ENCODE assay signal across 23 mouse cellular contexts in the genomic region with DNA sequence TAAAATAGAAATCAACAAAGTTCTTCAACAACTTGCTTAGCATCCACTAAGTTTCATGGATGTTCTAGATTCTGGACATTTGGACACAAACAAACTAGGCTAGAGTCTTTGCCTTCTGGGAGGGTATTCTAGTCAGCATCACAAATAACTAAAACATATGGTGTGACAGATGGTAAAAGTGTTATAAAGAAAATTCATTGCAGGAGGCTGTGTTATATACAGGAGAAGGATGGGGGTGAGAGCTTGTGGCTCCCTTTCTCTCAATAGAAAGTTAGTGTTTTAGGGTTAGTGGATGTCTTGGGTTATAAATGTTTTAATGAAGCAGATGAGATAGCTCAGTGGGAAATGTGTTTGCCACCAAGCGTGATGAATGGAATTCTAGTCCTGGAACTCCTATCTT. TPM values are rescaled to one million over a fixed set of nuclear protein-coding genes. Genes with fewer than 3 reads are reported as not detected.
DNase-seq lines count a peak whose midpoint lies in the region; ATAC-seq and TF ChIP-seq lines count a peak whose summit lies in the region.
"Had no signal": no experiment of that assay in that cellular context is flagged by ENCODE, and none has a peak within 500 bp of the region (broad histone marks: within the 10 kb centered on the region; RNA-seq: fewer than 3 reads in every experiment).

No protein-coding gene starts in this region.

- no peaks in the 10 kb centered on the region for H3K4me1 ChIP-seq in forebrain, embryonic 13.5 days
- no peaks in the 10 kb centered on the region for H3K4me1 ChIP-seq in forebrain, embryonic 11.5 days (replicated peaks; ENCODE audit: control insufficient read depth, insufficient read depth, low read length)
- no peaks in the 10 kb centered on the region for H3K4me1 ChIP-seq in forebrain, embryonic 16.5 days (replicated peaks; ENCODE audit: control insufficient read depth, insufficient read depth, low read length)
- no peaks in the 10 kb centered on the region for H3K4me1 ChIP-seq in kidney, adult 2 months (ENCODE audit: control insufficient read depth, insufficient read depth, low read length)
- H3K4me1 ChIP-seq: embryonic facial prominence, embryonic 15.5 days; hindbrain, embryonic 13.5 days had no signal

- H3K36me3 ChIP-seq in forebrain, embryonic 13.5 days (ENCODE audit: poor library complexity, severe bottlenecking): no peaks in the 10 kb centered on the region
- H3K36me3 ChIP-seq in forebrain, embryonic 11.5 days (ENCODE audit: control insufficient read depth, insufficient read depth, low read length): no peaks in the 10 kb centered on the region
- peaks cover 3% of the 10 kb centered on the region; the same call in 1 of the 2 replicates for H3K36me3 ChIP-seq in forebrain, embryonic 16.5 days (ENCODE audit: control insufficient read depth, insufficient read depth)
- H3K36me3 ChIP-seq in kidney, adult 2 months (ENCODE audit: control insufficient read depth, insufficient read depth, low read length): no peaks in the 10 kb centered on the region
- H3K36me3 ChIP-seq: embryonic facial prominence, embryonic 15.5 days; G1E had no signal

- ATAC-seq in forebrain, embryonic 13.5 days: peak; percentile 75
- no peak for ATAC-seq in forebrain, embryonic 11.5 days (replicated peaks; ENCODE audit: low FRiP score)
- ATAC-seq in forebrain, embryonic 16.5 days: peak; percentile 79
- ATAC-seq: inflammation-experienced regulatory T-cells, adult 6 months; midbrain, embryonic 16.5 days; Patski had no signal

- no peaks in the 10 kb centered on the region for H3K9me3 ChIP-seq in forebrain, embryonic 13.5 days (replicated peaks)
- H3K9me3 ChIP-seq in forebrain, embryonic 11.5 days (ENCODE audit: control insufficient read depth, low read length): no peaks in the 10 kb centered on the region
- no peaks in the 10 kb centered on the region for H3K9me3 ChIP-seq in forebrain, embryonic 16.5 days (ENCODE audit: control insufficient read depth, low read length)
- H3K9me3 ChIP-seq: embryonic facial prominence, embryonic 15.5 days; G1E; hindbrain, embryonic 13.5 days had no signal

- no peak overlapping the region for H3K27ac ChIP-seq in forebrain, embryonic 13.5 days
- H3K27ac ChIP-seq in forebrain, embryonic 11.5 days (ENCODE audit: low read depth, low read length): no peak overlapping the region
- H3K27ac ChIP-seq in forebrain, embryonic 16.5 days (ENCODE audit: low read length): no peak overlapping the region
- no peak overlapping the region for H3K27ac ChIP-seq in kidney, adult 2 months (ENCODE audit: insufficient read depth, low read depth, low read length)
- H3K27ac ChIP-seq: embryonic facial prominence, embryonic 15.5 days; hindbrain, embryonic 13.5 days; kidney, postnatal 0 days had no signal

- no peak for TF ChIP-seq POLR2A in kidney, adult 2 months (IDR thresholded peaks at IDR 0.05; ENCODE audit: low read depth, low read length)

- H3K4me2 ChIP-seq in forebrain, embryonic 13.5 days: no peak overlapping the region
- H3K4me2 ChIP-seq in forebrain, embryonic 11.5 days (ENCODE audit: low read depth, low read length, severe bottlenecking): no peak overlapping the region
- H3K4me2 ChIP-seq in forebrain, embryonic 16.5 days (ENCODE audit: low read length): no peak overlapping the region
- H3K4me2 ChIP-seq: embryonic facial prominence, embryonic 15.5 days; hindbrain, embryonic 13.5 days had no signal

- no peak overlapping the region for H3K9ac ChIP-seq in forebrain, embryonic 13.5 days
- H3K9ac ChIP-seq in forebrain, embryonic 11.5 days (ENCODE audit: low read length): no peak overlapping the region
- H3K9ac ChIP-seq in forebrain, embryonic 16.5 days (replicated peaks; ENCODE audit: low read depth, low read length): no peak overlapping the region
- H3K9ac ChIP-seq: embryonic facial prominence, embryonic 15.5 days; hindbrain, embryonic 13.5 days had no signal

- no peak for TF ChIP-seq CTCF in kidney, adult 2 months (conservative IDR thresholded peaks at IDR 0.05; ENCODE audit: insufficient read depth, insufficient read length, low read depth, low read length)

- no peak overlapping the region for H3K4me3 ChIP-seq in forebrain, embryonic 13.5 days
- no peak overlapping the region for H3K4me3 ChIP-seq in forebrain, embryonic 11.5 days (ENCODE audit: low read depth, low read length)
- no peak overlapping the region for H3K4me3 ChIP-seq in forebrain, embryonic 16.5 days (replicated peaks; ENCODE audit: low read length)
- H3K4me3 ChIP-seq in kidney, adult 2 months (ENCODE audit: insufficient read depth, low read depth, low read length): no peak overlapping the region
- H3K4me3 ChIP-seq: embryonic facial prominence, embryonic 15.5 days; hindbrain, embryonic 13.5 days; myocyte had no signal

- no peaks in the 10 kb centered on the region for H3K27me3 ChIP-seq in forebrain, embryonic 13.5 days
- H3K27me3 ChIP-seq in forebrain, embryonic 11.5 days (ENCODE audit: control insufficient read depth, insufficient read depth, low read length): no peaks in the 10 kb centered on the region
- H3K27me3 ChIP-seq in forebrain, embryonic 16.5 days (replicated peaks; ENCODE audit: control insufficient read depth, insufficient read depth, low read length): no peaks in the 10 kb centered on the region
- H3K27me3 ChIP-seq in kidney, adult 2 months (replicated peaks; ENCODE audit: control insufficient read depth, insufficient read depth, low read length): no peaks in the 10 kb centered on the region
- H3K27me3 ChIP-seq: CH12.LX; embryonic facial prominence, embryonic 15.5 days; hindbrain, embryonic 13.5 days had no signal

- no peak for DNase-seq in forebrain, embryonic 11.5 days (ENCODE audit: low spot score)
- peak; percentile 91 for DNase-seq in brain, adult 2 months (ENCODE audit: low read depth, low spot score)
- DNase-seq in cerebellum, adult 18-20 months: peak; percentile 41 to 47
- no peak for DNase-seq in kidney, adult 2 months
- DNase-seq in layer of hippocampus, postnatal 10 days (ENCODE audit: low spot score in 2 of 2): no peak
- DNase-seq: adrenal gland, postnatal 36 days; B cell, adult 2 months; gastrocnemius, postnatal 25 days; heart, adult 18-20 months; kidney, adult 18-20 months; lung, postnatal 4 days; thymus, postnatal 14 days had no signal

- WGBS in forebrain, embryonic 13.5 days: 42% methylated on average over 1 of the region's 1 CpGs
- 55% methylated on average over 1 of the region's 1 CpGs for WGBS in forebrain, embryonic 11.5 days
- WGBS in forebrain, embryonic 16.5 days: 45% methylated on average over 1 of the region's 1 CpGs
- WGBS in kidney, adult 2 months: 51% methylated on average over 1 of the region's 1 CpGs

RNA-seq across cellular contexts. Expression of a gene that starts 13.1 kb away (rescaled TPM):
- polyA plus RNA-seq in forebrain, embryonic 13.5 days (2015; fragmentation: Nextera tagmentation; extraction: Ambion mirVana): 3.8 and 4.8 TPM in 2 replicates
- polyA plus RNA-seq in forebrain, embryonic 11.5 days (2014; fragmentation: Nextera tagmentation; extraction: Ambion mirVana): 2.3 and 2.4 TPM in 2 replicates
- 7.2 and 10.1 TPM in 2 replicates for polyA plus RNA-seq in forebrain, embryonic 16.5 days (2015; fragmentation: Nextera tagmentation; extraction: Ambion mirVana)
- 2.1 and 2.3 TPM in 2 replicates for polyA plus RNA-seq in kidney, adult 2 months (2012; rRNA removed)
- 10 to 100 TPM; 88.7 to 94.6 TPM for total RNA-seq in layer of hippocampus, postnatal 10 days (2021)
- total RNA-seq: CH12.LX had no signal
- polyA plus RNA-seq: G1E, Patski had no signal

Comparison
In these comparisons a context has a peak if more than half of its experiments do, and no peak if none do; other contexts are left out.
1. DNase-seq: peak in brain, adult 2 months (single experiment) and cerebellum, adult 18-20 months (2 of 2); none in forebrain, embryonic 11.5 days (single experiment), kidney, adult 2 months (single experiment) and layer of hippocampus, postnatal 10 days (0 of 2).